Mouse (Mus musculus) adrenal gland, postnatal 14 days (tissue): ENCODE data around the gene Bpgm. TPM values are rescaled to one million over a fixed set of nuclear protein-coding genes. Genes with fewer than 3 reads are reported as not detected.
A peak's percentile ranks its signal among the peaks of the same experiment; 100 is the strongest.

Experiments used
- DNase-seq: peaks from one replicate; pipeline ENCODE4 v3.0.0; 2021; ENCODE audit warnings: mixed read lengths
- total RNA-seq: library from RNA; stranded (reverse); gene quantifications from 2 replicates; pipeline ENCODE4 v1.2.3, GENCODE M21; 2021

Bpgm gene
- total RNA-seq, 1 experiment from 2014 or later = 59.7 TPM

DNA sequence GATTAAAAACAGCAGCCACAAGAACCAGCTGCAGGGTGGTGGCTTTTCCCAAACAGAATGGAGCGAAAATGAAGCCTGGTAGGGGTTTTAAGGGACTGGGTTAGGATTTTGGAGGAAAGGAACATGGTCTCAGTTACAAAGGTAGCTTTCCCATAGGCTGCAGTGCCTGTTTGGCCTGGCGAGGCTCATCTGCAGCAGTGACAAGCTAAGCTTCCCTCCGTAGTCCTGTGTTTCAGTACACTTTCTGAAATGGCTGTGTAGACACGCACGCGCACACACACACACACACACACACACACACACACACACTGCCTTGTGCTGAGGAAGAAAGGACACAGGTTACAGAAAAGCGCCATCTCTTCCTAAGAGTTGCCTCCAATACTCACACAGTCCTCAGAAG lies 7.8 kb downstream of the Bpgm start:
- no peak for DNase-seq

DNA sequence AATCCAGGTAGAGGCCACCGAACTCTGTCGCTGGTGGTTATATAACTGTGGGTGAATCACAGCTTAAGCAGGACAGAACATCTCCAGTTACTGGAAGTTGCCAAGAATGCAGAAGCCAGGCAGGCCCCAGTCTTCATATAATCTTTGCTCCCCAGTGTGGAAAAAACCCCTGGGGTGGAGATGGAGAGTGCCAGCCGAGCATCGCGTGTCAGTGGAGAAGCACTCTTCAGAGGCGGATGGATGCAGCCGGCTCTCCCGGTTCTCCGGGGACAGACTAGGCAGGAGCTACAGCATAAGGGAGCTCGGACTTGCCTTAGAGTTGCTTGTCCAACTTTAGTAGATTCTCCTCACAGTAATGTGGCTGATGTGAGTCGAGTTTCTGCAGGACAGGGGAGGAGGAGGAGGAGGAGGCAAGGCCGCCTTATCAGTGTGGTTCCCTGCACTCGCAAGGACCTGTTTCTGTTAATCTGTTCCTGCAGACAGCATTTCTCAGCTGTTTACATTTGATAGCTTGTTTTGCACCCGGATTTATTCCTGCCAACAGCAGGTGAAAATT lies 10.1 kb downstream of the Bpgm start:
- DNase-seq = no peak

DNA sequence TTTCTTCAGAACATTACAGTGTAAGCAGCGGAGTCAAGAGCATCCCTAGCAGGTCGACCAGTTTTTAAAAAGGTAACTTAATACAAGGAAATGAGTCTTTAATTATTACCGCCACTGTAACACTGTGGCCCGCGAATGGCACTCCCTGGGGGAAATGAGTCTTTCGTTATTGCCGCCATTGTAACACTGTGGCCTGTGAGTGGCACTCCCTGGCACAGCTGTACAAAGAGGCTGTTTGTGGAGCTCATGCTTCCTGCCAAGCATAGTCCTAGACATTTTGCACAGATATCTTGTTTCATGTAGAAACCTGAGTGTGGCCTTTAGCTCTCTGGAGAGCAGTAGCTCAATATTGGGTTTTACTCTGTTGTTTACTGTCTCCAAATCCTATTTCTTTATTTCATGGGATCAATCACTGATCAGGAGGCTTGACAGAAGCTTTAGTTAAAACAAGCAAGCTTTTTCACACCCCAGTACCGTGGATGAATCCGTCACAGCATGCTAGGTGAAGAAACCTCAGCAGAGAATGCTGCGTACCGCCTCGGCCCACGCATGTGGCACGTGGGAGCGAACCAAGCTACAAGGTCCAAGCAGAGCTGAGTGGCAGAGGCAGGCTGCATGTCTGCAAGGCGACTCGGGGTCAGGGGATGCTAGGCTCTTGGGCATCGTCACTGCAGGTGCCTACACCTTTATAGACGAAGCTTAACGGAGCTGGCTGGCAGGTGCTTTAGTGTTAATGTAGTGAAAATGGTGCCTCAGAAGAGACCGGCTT lies 17.5 kb downstream of the Bpgm start:
- no peak for DNase-seq

DNA sequence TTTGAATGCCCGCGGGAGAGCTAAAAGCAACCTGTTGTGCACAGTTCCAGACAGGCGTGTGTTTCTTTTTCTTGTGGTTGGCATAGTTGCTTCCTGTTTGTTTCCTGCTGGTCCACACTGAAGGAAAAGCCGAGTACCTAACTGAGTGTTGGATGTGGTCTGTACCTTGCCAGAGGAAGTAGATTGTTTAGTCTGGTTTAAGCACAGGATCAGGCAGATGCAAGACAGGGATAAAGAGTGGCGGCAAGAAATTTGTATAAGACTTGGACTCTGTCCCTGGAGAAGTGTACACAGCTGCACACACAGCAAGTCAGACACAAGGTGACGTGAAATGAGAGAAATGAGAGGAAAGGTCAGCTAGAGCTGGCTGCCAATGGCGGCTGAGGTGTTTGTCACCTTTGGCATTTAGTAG lies 19.1 kb downstream of the Bpgm start:
- no peak for DNase-seq

DNA sequence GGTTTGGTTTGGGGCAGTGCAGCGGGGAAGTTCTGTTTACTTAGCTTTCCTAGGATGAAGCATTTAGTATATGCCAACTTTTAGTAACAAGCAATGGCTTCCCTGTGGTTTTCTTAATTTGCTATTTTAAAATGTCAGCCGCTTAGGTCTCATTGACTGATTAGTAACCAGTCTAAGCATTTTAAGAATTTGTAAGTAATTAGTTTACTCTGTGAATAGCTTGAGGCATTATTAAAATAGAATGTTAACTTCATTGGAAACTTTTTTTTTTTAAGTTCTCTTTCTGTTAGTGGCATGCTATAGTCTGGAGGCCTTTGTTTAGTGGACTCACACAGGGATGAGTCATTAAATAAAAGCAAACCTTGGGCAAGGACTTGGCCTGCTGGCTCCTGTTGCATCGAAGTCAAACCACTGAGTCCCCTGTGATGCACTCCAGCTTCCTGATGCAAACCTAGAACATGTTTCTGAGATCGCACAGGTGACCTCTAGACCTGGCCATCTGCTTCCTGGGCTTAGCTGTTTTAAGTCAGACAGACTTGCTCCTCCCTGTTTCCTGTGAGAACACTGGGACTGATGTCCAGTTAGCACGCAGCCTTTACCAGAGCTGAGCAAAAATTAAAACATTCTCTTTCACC lies 22.1 kb downstream of the Bpgm start:
- DNase-seq = peak; percentile 14

DNA sequence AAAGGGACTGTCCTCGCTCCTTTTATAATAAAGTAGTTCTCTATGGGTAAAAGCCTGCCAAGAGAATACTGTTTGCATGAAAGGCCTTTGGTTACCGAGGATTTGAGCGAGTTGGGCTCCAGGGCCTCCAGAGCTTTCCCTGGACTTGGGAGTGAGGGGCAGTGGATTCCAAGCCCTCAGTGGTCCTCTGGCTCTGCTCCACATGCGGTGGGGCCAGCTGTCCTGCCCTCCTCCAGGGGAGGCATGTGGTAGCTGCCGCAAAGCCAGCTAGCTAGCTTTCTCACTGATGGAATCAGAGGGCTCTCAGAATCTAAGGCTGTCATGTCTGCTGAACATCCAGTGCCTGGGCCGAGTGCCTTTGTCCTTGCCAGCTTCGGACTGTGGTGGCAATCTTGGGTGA lies 26.3 kb downstream of the Bpgm start:
- DNase-seq = no peak

DNA sequence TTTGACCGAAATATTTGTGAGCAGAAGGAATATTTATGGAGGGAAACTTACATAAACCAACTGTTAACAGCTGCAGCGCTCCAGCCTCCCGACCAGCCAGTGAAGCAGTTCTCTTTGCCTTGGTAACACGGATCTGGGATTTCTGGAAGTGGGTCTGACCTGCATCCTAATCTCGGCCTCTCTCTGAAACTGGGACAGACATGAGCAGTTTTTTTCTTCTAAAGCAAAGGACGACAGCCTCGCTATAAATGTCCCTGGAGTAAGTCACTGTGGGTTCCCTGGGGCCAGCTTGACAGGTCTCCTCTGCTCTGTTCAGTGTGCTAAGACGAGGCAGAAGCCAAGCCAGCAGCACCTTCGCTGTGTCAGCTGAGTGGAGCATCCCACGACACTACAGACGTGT lies 29.9 kb downstream of the Bpgm start:
- DNase-seq = no peak

DNA sequence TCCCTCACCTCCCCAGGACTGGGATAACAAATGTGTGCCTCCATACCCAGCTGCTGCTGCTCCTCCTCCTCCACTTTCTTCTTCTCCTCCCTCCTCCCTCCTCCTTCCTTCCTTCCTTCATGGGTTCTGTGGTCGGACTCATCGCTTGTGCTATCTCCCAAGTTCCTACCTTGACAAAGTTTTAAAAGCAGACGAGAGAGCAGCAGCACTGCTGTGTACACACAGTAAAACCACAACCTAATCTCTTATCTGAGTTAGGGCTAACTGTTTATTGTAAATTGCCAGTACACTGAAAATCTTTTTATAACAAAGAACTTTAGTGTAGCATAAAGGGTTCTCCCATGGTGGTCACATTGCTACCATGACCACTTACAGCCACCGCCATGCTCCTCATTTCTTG lies 31.6 kb downstream of the Bpgm start:
- no peak for DNase-seq

DNA sequence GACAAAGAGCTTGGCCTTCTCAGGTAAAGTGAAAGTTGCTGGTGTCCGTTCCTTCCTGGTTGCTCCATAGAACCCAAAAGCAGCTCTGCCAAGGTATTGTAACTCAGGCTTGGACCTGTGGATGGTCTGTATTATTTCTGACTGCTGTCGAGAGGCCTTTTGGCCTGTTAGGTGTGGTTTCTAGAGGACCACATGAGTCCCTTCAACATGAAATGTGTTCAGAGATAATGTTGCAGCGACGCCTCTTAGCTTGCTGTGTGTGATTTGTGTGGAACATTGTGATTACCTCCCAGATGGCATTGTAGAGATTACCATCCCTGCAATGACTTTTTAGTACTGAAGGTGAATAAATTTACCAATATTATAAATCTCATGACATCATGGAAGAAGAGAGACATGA lies 32.0 kb downstream of the Bpgm start:
- no peak for DNase-seq

DNA sequence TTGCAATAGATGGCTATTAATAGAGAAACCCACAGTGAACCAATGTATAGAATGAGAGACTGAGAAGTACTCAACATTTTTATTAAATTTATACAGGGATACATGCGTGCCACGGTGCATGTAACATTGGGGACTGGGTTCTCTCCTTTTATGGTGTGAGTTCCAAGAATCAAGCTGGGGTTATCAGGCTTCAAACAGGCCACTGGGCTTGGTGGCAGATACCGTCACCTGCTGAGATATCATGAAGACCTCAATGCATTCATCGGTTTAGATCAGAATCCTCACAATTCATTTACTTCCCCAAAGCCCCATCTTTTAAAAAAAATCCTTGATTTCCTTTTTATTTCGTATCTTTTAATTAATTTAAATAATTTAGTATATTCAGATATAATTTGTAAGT lies 34.3 kb downstream of the Bpgm start:
- no peak for DNase-seq

DNA sequence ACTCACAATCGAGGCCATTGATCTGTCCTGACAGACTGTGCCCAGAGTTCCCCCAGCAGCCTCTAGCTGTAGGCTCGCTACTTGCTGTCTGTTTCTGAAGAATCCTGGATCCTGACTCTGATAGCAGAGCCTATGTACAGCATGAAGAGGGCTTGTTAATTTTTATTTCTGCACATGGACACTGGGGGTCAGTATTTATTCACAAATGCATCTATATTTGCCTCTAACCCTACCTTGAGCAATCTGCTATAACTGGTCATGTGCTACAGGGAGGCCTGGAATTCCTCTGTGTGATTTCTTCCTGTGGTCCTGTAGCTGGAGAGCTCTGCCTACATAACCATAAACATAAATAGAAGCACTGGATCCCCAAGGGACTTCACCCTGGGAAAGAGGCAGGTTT lies 35.4 kb downstream of the Bpgm start:
- peak; percentile 26 for DNase-seq

DNA sequence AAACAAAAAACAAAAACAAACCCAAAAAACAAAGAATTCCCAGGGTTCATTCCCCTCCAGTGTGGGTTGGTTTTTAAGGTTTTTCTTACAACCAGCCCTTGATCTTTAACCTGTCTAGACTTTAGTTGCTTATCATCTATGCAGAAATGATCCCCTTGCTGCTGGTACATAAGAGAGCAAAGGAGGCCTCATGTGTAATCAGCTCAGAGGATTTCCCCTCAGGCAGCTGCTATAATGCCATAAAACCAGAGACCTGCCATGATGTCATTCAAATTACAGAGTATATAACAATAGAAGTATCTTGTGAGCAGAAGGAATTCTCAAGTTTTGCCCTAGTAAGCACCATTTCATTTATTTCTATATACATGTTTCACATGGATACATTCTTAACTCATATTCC lies 36.7 kb downstream of the Bpgm start:
- no peak for DNase-seq

DNA sequence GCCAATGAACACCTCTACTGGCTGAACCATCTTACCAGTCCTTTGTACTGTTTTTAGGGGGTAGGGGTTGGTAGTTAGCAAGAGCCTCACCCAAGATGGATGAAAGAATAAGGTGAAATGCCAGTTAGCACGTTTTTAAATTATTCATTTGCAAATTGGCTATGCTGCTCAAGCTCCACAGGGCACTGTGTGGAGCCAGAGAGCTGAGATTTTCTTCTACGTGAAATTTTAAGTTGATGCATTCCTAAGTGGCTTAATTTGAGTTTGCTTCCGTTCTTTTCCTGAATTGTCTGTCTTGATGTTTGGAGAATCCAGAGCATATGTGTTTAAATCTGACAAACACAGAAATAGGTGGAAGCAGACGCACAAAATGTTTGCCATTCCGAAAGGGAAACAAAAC lies 38.6 kb downstream of the Bpgm start:
- no peak for DNase-seq

DNA sequence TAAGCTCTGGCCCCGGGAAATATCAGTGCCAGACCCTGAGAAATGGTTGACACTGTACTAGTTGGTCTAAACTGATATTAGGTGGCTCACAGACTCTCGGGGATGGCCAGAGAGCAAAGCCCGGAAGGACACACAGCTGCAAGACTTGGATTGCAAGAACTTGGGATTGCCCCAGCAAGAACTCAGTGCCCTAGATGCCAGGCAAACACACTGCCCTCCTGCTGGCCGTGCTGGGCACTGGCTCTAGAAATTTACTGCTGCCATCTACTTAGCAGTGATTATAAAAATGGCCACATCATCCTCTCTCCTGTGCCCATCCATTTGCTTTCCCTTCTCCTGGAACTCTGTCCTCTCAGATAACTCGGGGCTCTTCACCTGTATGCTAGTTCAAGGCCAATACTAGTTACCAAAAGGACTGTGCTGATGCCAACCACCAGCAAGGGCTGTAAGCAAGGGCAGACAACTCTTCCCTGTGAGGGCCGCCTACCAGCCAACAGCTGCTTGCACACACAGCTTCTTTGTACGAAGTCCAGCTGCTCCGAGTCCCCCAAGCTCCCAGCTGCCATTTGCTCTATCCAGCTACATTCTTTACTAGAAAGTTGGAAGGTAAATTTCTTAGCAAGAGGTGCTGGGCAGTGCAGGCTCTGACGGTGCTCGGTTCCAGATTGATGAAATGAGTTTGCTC lies 39.2 kb downstream of the Bpgm start:
- DNase-seq = peak; percentile 14

DNA sequence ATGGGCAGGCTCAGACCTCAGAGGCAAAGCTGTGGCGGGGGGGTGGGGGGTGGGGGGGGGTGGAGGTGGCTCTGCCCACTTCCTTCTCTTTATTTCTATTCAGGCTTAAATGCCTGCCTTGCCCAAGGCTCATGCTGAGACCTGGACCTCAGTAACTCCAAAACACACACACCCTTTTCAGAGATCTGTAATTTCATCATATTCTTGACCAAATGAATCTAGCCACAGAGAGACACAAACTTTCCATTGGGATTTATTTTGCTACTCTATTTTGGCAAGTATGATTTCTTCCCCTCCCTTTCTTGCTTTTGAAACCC lies 39.7 kb downstream of the Bpgm start:
- DNase-seq = no peak

DNA sequence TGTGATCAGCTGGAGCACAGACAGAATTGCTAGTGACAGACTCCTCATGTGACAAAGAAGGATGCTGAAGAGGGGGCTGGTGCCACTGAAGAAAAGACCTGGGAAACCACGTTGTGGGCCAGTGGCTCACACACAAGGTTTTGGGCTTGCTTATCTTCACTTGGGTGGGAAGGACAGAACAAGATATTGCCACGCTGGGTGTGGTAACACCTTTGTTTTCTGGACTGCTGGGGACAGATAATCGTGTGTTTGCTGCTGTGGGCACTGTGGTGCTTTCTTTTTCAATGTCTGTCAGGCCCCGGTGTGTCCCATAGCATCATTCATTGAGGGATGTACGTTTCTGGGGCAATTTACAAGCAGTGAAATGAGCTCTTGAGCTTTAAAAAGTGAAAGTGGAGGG lies 41.7 kb downstream of the Bpgm start:
- DNase-seq = no peak

DNA sequence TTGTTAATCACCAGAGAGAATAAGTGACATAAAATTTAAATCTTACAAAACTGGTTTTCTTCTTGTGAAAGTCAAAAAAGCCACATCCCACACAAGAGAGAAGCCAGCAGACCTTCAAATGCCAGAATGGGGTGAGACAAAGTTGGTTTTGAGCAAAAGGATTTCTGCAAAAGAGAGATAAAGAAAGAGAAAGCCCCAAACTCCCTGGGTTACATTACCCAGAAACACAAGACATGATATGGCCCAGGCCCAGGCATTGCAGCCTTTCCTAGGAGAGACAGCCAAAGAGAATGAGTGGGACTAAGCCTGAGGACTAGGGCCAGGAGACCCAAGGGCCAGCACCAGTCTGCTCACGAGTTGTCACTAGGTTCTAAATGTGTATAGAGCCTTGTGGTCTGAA lies 43.1 kb downstream of the Bpgm start:
- DNase-seq = no peak

DNA sequence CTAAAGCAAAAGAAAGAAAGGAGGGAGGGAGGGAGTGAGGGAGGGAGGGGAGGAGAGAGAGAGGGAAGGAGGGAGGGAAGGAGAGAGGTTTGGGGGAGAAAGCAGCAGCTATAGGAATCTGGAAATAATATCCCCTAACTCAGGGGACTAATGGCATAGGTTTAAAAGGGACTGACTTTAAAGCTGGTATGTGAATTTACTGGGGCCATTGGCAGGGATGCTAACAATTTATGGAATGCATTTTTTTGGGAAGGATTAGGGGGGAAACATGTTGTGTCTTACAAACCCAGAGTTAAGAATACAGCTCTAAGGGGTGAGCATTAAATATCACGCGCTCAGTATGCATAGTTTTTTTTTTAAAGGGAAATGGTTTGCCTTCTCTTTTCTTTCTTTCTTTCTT lies 44.5 kb downstream of the Bpgm start:
- no peak for DNase-seq

DNA sequence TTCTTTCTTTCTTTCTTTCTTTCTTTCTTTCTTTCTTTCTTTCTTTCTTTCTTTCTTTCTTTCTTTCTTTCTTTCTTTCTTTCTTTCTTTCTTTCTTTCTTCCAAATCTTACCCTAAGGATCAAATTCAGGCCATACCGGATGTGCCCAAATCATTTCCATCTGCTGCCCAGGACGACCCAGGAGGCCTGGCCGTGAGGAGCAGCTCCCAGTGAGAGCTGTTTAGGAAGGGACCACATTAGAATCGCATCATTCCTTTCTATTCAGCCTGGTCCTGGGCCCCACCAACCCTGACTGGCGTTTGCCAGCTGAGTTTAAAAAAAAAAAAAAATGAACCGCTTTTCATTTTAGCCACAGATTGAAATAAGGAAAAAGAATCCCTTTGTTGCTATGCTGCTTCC lies 44.9 kb downstream of the Bpgm start:
- no peak for DNase-seq

DNA sequence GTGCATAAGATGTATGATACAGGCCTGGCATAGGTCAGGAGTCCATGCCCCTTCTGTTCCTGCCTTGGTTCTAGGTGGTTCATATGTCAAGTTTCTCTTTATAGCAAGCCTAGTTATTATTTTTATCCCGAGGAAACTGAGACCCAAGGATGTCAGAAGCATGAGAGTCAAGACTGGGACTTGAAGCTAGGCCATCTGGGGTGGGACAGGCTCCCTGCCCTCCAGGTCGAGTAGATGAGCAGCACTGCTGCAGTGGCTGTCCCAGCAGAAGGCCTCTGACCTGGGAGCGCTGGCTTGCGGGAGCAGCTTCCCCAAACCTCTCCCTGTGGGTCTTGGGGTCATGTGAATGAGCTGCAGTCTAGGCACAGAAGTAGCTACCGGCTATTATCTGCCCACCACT lies 47.5 kb downstream of the Bpgm start:
- no peak for DNase-seq

DNA sequence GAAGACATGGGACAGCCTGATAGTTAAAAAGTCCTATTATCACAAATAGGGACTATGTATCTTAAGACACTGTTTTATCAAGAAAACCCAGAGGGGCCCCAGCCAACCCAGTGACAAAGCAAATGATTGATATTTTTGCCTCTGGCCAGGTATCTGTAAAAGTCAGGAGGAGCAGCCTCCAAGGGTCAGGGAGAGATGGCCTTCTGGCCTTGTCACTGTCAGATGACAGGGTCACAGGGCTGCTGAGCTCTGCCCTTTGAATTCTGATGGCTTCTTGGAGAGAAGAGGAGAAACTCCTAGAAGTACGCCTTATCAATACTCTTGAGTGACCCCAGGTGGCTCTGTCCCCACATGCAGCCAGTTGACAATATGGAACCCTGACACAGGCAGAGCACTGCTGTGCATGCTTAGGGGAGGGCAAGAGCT lies 49.5 kb downstream of the Bpgm start:
- no peak for DNase-seq

DNA sequence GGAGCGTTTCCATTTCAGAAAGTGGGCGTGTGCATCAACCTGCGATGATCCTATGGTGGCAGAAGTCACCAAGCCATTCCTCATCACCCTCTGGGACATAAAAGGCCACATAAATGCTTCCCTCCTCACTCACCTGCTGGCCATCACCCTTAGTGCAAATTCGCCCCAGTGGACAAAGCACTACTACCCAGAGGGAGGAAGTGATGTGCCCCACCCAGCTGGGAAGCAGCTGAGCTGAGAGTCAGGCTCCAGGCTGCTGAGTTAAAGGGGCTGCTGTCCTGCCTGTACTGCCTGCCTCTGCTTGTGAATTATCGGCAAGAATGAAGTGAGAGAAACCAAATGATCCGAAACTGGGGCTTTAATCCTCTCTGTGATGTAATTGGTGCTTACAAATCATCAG lies 49.9 kb downstream of the Bpgm start:
- no peak for DNase-seq

DNA sequence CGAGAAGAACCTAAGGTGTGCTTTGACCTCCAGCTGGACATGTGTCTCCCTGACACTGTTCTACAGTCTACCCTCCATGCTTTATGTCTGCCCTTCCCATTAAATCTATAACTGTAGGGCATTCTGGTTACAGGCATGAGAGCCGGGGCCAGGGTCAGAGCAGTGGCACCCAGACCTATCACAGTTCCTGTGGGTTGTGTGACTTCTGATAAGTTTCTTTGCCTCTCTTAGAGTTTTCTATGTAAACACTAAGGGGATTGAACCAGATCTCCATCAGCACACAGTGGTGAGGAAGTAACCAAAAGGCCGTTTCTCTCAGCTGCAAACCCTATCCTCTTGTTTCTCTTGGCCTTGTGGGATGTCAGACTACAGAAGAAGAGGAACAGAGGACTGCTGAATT lies 50.4 kb downstream of the Bpgm start:
- DNase-seq = no peak

DNA sequence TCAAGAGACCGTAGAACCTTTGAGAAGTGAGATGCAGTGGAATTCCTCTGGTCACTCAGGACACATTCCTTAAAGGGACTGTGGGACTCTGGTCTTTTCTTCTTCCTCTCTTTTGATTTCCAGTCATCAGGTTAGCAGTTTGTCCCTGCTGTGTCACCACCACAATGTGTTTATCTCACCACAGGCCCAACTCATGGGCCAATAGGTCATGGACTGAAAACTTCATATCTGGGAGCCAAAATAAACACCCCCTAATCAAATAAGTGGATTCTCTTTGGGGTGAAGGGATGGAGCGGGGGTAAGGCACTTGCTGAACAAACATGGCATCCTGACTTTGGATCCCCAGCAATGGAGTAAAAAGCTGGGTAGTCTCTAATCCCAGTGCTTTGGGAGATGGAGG lies 52.1 kb downstream of the Bpgm start:
- no peak for DNase-seq
